Mouse (Mus musculus) erythroblast, embryonic 14.5 days (primary cell): ENCODE measurements around the gene Frmpd1. TPM values are rescaled to one million over a fixed set of nuclear protein-coding genes. Genes with fewer than 3 reads are reported as not detected.

Source experiments
- H3K27me3 ChIP-seq: 2 replicates; pipeline ENCODE4 v1.6.1; 2012; ENCODE audit warnings: inconsistent platforms; ENCODE audit not compliant: control insufficient read depth
- H3K36me3 ChIP-seq: 2 replicates; pipeline ENCODE4 v1.6.1; 2012; ENCODE audit warnings: mild to moderate bottlenecking, inconsistent platforms; ENCODE audit not compliant: control insufficient read depth
- H3K4me1 ChIP-seq: 2 replicates; pipeline ENCODE4 v1.6.1; 2012; ENCODE audit warnings: inconsistent platforms; ENCODE audit not compliant: control insufficient read depth
- H3K4me3 ChIP-seq: replicated peaks from 2 replicates; pipeline ENCODE3; 2012; ENCODE audit warnings: moderate library complexity, mild to moderate bottlenecking, inconsistent platforms
- H3K9me3 ChIP-seq: 2 replicates; pipeline ENCODE4 v1.6.1; 2012; ENCODE audit warnings: low read length, inconsistent platforms, mixed read lengths; ENCODE audit not compliant: control insufficient read depth
- GATA1 ChIP-seq: IDR thresholded peaks from 2 replicates; pipeline ENCODE4 v1.6.1; 2012; ENCODE audit warnings: low read length, inconsistent platforms, mixed read lengths
- TAL1 ChIP-seq: IDR thresholded peaks from 3 replicates; pipeline ENCODE4 v1.6.1; 2012; ENCODE audit warnings: low read length, inconsistent platforms, mixed read lengths
- polyA plus RNA-seq: library from polyadenylated mRNA; stranded (reverse); fragments of >175 nt; gene quantifications from 2 replicates; pipeline ENCODE4 v1.2.3, GENCODE M21; 2012

Gene Frmpd1
- polyA plus RNA-seq, 1 experiment, result 0.01 TPM

DNA sequence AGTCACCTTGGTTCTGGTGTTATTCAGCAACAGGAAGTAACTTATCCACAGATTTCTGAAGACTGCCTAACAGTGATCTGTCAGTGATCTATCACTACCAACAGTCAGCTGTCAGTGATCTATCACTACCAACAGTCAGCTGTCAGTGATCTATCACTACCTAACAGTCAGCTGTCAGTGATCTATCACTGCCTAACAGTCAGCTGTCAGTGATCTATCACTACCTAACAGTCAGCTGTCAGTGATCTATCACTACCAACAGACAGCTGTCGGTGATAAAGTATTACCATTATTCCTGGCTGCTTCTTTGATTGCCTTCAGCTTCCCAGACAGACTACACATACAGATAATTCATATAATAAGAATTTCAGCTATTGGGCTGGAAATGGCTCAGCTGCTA lies 19.2 kb upstream of the Frmpd1 start:
- Histone ChIP-seq H3K9me3 (no peaks in the 10 kb centered on the region; the same call in 1 of the 2 replicates), H3K4me3 (no peak overlapping the region), H3K36me3 (no peaks in the 10 kb centered on the region), H3K4me1 (peaks cover 7% of the 10 kb centered on the region), H3K27me3 (no peaks in the 10 kb centered on the region)
- TF ChIP-seq GATA1 (no peak), TAL1 (no peak)

DNA sequence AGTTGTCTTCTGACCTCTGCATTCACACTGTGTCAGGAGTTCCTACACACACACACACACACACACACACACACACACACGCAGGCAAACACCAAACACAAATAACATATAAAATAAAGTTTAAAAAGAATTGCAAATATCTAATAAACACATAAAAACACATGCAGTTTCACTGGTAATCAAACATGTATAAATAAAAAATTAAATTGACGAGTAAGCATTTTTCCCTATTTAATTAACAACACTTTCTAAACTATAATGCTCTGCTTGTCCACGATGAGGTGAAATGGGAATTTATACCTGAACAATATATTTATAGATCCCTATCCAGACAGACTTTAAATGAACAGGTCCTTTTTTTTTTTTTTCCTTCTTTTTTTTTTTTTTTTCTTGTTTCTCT lies 18.7 kb upstream of the Frmpd1 start:
- H3K4me1 ChIP-seq, result peaks cover 4% of the 10 kb centered on the region
- no peaks in the 10 kb centered on the region for H3K27me3 ChIP-seq
- no peaks in the 10 kb centered on the region for H3K36me3 ChIP-seq
- H3K9me3 ChIP-seq, result no peaks in the 10 kb centered on the region; the same call in 1 of the 2 replicates
- TF ChIP-seq TAL1 (no peak), GATA1 (no peak)
- no peak overlapping the region for H3K4me3 ChIP-seq

- Histone ChIP-seq H3K4me1 (no peaks in the 10 kb centered on the region), H3K36me3 (no peaks in the 10 kb centered on the region), H3K27me3 (no peaks in the 10 kb centered on the region; the same call in 1 of the 2 replicates), H3K9me3 (peaks cover under 1% of the 10 kb centered on the region), H3K4me3 (no peak overlapping the region)
- no peak for TF ChIP-seq GATA1
- TF ChIP-seq TAL1, result no peak
These were observed 13.3 kb upstream of the Frmpd1 start for GRCm38 (mm10) chr4:45171340-45171739.

GRCm38 (mm10) chr4:45183818-45184520 lies 706 bp upstream of the Frmpd1 start:
- TF ChIP-seq TAL1 (no peak), GATA1 (no peak)
- Histone ChIP-seq H3K4me3 (peak overlapping the region; percentile 46), H3K27me3 (peaks cover 68% of the 10 kb centered on the region), H3K36me3 (no peaks in the 10 kb centered on the region), H3K9me3 (no peaks in the 10 kb centered on the region), H3K4me1 (peaks cover 7% of the 10 kb centered on the region)

GRCm38 (mm10) chr4:45185331-45185669 lies 625 bp downstream of the Frmpd1 start:
- H3K36me3 ChIP-seq, result no peaks in the 10 kb centered on the region
- H3K4me1 ChIP-seq, result peaks cover 7% of the 10 kb centered on the region
- no peaks in the 10 kb centered on the region for H3K9me3 ChIP-seq
- TF ChIP-seq GATA1, result no peak
- TF ChIP-seq TAL1, result no peak
- peak overlapping the region; percentile 46 for H3K4me3 ChIP-seq
- peaks cover 73% of the 10 kb centered on the region for H3K27me3 ChIP-seq

GRCm38 (mm10) chr4:45198296-45198695 lies 13.6 kb downstream of the Frmpd1 start:
- H3K36me3 ChIP-seq, result no peaks in the 10 kb centered on the region
- H3K4me1 ChIP-seq, result no peaks in the 10 kb centered on the region
- H3K27me3 ChIP-seq, result no peaks in the 10 kb centered on the region
- no peaks in the 10 kb centered on the region for H3K9me3 ChIP-seq
- H3K4me3 ChIP-seq, result no peak overlapping the region
- TF ChIP-seq GATA1 (no peak), TAL1 (no peak)

DNA sequence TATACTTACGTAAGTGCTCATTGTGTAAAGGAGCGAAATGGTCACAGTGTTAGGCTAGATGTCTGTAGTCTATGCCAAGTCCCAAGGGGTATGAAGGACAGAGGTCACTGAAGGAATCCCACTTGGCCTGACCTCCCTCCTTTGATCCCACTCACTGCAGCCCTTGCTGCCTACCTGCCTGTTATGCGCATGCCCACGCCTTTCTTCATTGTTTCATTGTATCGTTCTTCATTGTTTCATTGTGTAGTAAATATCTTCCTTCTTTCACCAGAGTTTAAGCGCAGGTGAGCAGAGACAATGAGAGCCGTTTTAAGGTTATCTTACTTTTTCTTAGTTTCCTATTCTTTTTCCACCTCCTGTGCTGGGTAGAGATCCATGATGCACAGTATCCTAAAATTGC lies 18.6 kb downstream of the Frmpd1 start:
- no peaks in the 10 kb centered on the region for H3K4me1 ChIP-seq
- no peaks in the 10 kb centered on the region for H3K9me3 ChIP-seq
- H3K27me3 ChIP-seq, result no peaks in the 10 kb centered on the region
- TF ChIP-seq TAL1 (no peak), GATA1 (no peak)
- no peak overlapping the region for H3K4me3 ChIP-seq
- no peaks in the 10 kb centered on the region for H3K36me3 ChIP-seq

DNA sequence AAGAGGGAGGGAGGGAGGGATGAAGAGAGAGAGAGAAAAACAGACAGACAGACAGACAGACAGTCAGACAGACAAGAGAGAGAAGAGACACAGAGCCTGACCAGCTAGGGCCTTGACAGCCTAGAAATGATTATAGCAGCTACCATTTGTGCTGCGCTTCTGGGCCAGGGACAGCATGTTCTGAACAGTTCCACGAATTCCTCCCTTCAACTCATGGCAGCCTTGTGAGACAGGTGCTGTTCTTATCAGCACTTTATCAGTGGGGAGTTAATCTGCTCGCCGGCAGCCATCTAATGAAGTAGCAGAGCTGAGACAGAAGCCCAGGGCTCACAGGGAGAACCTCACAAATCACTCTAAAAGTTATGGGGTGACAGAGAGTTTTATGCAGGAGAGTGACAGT lies 22.8 kb downstream of the Frmpd1 start:
- Histone ChIP-seq H3K9me3 (no peaks in the 10 kb centered on the region), H3K4me1 (peaks cover 1% of the 10 kb centered on the region), H3K27me3 (no peaks in the 10 kb centered on the region), H3K4me3 (no peak overlapping the region), H3K36me3 (no peaks in the 10 kb centered on the region)
- no peak for TF ChIP-seq TAL1
- TF ChIP-seq GATA1, result no peak

DNA sequence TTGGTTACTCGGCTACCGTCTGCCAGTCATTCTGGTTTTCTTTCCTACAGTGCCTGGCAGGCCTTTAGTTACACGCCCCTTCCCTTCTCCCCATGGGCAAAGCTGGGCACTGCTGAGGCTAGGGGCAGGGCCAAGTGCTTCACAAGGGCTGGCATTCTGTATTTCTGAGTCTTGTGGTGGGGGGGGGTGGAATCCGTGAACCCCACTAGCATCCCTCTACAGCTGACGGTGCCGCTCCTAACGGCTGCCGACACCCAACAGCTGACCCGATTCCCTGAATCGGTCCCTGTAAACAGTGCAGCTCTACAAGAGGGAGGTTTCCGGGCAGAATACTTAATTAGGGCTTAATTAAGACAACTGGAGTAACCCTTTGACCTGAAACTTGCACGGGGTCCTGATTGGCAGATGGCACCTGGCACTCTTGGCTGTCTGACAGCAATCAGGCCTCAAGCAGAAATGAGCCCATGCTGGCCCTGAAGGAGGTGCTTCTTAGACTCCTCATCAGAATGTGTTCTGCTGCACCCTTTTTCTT lies 24.2 kb downstream of the Frmpd1 start:
- Histone ChIP-seq H3K27me3 (no peaks in the 10 kb centered on the region), H3K36me3 (no peaks in the 10 kb centered on the region), H3K9me3 (no peaks in the 10 kb centered on the region), H3K4me3 (no peak overlapping the region), H3K4me1 (peaks cover 5% of the 10 kb centered on the region)
- TF ChIP-seq TAL1 (no peak), GATA1 (no peak)
